Mouse (Mus musculus): ENCODE results near the gene Mgat3.

GRCm38 (mm10) chr15:80173781-80174597 is 468 bp downstream of the Mgat3 start:
- TF ChIP-seq CTCF (IDR thresholded peaks at IDR 0.05; ENCODE audit: control insufficient read depth, insufficient read depth, insufficient read length) (no peak), USF1 (IDR thresholded peaks at IDR 0.05; ENCODE audit: low read depth) (no peak)
